Mouse (Mus musculus) adrenal gland, postnatal 36 days (tissue): Measurements from ENCODE around the gene Olfr313. TPM values are rescaled to one million over a fixed set of nuclear protein-coding genes. Genes with fewer than 3 reads are reported as not detected.
"Not testable (repeated sequence)": the region's sequence is repeated elsewhere in the genome, so short reads cannot be mapped to it uniquely, and the experiment has no call there.

Experiments
- DNase-seq, 2 experiments: peaks; one replicate each; pipeline ENCODE4 v3.0.0; 2021; ENCODE audit warnings: mixed read lengths in 1 of 2
- long read RNA-seq, 2 experiments: library from polyadenylated mRNA; stranded (forward); transcript quantifications; one replicate each; pipeline ENCODE4 v2.0.0; 2021; ENCODE audit warnings: borderline sequencing depth in 2 of 2
- total RNA-seq, 2 experiments: library from RNA; stranded (reverse); gene quantifications; 2 replicates each; pipeline ENCODE4 v1.2.3; 2021

Olfr313 gene
- not detected for total RNA-seq
- long read RNA-seq, experiment 1: 0 reads
- long read RNA-seq, experiment 2: 0 reads

DNA sequence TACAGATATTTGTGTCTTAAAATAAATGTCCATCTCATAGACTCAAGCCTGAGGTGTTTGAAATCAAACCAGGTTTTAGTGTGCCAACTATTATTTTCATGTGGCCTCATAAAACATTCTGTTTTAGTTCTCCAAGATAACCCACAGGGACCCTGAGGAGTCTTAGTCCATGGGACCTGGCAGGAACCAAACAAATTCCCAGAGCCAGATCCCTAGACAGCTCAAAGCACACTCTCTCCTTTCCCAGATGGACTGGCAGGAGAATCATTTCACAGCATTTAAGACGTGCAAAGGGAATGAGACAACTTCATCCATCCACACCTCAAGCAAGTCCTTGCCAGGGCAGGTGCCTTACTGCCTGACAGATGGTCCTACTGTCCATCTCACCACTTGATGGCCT is at the start of gene Olfr313:
Gene Olfr313, plus strand, starts transcription at position 301 of the 400 bp plus-strand sequence.
- not testable (repeated sequence) for DNase-seq

DNA sequence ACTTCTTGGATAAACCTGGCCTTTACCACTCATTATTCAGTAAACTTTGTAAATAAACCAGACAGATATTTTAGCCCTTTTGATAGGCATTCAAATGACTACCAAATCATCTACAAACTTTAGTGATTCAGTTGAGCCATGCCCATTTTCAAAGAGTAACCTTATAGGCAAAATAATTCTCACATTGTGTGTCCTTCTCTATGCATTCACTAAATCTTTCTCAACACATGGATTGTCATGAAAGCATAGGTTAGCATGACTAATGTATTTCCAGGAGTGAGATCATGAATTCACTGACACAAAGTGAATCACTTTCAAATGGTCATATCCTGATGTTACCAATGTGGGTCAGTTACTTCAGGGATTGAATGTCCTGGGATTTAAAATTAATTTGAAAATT is 41.9 kb upstream of the Olfr313 start, which contains the start of gene Olfr315:
Gene Olfr315, plus strand, starts transcription at position 301 of the 400 bp plus-strand sequence.
- no peak for DNase-seq

DNA sequence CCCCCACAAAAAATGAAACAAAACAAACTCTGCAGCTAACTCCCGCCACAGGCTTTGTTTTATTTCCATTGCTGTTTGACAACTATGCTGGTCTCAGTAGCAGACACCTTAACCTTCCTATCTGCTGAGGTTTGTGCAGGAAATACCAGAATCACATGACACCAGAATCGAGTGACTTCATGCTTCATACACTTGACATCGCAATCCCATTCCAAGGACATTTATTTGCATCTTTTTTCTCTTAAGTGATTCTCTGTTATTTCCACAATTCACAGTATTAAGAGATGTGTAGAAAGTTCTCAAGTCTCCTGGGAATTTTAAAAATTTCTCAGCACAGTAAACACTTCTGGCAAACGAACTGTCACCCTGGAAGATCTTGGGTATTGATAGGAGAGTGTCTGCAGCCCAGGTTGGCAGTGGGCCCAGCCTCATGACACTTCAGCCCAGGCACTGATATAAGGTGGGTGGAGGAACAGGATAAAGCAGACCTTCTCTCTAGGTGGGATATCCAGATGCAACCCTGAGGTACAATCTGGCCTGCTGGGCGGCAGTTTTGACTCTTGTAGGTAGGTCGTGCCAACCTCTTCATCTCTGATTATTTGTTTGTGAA is 32.2 kb upstream of the Olfr313 start, which contains the start of gene Olfr314:
Gene Olfr314, plus strand, starts transcription at position 473 of the 610 bp plus-strand sequence.
- DNase-seq: peak in 1 of 2 experiments; percentile 7

DNA sequence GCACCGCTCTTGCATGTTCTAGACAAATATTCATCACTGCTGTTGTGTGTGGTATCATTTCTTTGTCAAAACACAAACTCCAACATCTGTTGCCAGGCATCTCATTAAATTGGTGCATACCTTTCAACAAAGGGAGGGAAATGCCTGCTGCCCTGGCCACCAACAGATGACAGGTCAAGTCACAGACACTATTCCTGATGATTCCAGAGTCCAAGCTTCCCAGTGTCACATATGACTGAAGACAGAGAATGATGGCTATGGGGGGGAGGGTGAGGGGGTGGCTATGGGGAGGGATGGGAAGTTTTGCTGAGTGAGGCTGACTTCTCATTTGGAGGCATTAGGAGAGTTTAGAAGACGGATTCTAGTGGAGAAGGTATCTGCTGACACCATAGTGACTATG is 30.6 kb upstream of the Olfr313 start:
- no peak for DNase-seq

DNA sequence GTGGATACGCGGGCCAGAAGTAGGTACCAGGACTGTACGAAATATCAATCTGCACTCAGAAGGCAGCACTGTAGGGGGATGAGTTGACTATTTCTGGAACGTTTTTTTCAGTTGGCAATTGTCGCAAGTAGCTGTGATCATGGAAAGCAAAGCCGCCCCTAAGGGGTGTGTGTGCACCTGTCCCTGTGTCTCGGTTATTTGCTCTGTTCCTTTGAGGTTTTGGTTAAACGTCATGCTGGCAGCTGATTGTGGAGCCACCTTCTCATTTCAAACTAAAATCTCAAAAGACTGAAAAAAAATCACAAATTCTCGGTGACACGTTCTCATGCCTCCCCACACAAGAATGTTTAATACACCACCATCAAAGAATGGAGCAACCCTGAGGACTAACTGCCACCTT is 27.1 kb upstream of the Olfr313 start:
- DNase-seq: no peak

DNA sequence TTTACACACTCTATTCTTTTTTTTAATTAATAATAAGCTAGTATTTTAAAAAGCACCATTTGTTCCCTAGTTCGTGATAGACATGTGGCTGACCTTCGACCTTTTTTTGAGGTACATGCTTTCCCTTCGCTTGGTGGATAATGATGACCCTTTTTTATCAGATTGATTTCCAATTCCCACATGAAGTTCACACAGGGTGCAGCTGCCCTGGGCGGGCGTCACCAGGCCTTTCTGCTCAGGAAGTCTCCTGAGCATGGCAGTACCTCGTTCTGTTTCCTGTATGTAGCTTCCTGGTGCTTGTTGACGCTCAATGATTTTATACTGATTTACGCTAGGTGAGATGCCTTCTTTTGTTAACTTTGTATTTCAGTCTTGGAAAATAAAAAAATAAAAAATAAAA is 26.5 kb upstream of the Olfr313 start:
- no peak for DNase-seq

DNA sequence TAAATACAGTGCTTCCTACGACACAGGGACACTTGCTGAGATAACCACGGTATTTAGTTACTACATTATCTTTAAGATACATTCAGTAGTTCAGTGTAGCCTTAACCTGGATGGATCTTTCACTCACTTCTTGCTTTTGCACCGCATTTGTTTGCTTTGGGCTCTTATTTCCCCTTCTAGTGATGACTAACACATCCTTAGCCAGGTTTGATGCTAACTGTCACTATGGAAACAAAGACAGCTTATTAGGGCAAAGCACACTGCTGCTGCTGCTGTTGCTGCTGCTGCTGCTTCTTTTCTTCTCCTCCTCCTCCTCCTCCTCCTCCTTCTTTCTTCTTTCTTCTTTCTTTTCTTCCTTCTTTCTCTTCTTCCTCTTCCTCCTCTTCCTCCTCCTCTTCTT is 25.3 kb upstream of the Olfr313 start:
- DNase-seq: no peak

DNA sequence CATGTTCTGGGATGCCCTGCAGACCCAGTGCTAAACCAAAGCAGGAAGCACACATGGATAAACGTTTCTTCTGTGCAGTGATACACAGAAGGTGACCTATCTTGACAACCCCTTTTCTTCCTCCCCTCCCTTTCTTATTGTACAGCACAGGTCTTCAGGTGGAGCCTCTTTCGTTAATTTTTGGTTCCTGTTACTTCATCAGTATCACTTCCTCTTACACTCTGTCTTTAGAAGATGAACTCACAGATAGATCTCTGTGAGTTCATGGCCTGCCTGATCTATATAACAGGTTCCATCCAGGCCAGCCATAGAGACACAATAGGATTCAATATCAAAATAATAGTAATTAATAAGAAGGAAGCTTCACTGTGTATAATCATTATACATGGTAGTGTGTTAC is 24.7 kb upstream of the Olfr313 start:
- DNase-seq: no peak

DNA sequence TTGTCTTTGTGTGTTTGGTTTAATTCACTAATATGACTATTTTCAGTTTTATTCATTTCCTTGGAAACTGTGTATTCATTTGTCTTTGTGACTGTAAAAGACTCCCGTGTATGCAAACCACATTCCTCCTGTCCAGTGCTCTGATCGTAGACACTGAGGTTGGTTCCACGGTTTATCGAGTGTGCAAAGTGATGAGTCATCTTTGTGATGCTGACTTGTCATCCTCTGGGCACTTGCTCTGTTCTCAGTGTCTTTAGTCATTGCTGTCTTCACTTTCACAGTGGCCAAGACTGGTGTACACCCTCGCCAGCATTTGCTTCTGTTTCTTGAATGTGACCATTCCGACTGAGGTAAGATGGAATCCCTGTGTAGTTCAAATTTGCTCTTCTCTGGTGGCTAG is 24.2 kb upstream of the Olfr313 start:
- no peak for DNase-seq

DNA sequence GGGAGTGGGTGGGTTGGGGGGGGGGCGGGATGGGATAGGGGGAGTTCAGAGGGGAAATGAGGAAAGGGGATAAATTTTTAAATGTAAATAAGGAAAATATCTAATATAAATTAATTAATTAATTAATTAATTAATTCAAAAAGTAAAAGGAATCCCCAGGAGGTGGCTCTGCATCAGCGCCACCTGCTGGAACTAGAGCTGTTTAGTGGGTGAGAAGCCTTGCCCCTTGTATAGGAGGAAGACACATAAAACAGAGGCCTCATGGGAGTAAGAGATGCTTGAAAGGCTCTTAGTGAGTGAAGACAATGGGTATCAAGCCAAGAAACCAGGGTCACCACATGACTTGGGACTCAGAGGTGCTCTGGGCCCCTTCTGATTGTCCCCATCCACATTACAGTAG is 18.9 kb upstream of the Olfr313 start:
- no peak for DNase-seq

DNA sequence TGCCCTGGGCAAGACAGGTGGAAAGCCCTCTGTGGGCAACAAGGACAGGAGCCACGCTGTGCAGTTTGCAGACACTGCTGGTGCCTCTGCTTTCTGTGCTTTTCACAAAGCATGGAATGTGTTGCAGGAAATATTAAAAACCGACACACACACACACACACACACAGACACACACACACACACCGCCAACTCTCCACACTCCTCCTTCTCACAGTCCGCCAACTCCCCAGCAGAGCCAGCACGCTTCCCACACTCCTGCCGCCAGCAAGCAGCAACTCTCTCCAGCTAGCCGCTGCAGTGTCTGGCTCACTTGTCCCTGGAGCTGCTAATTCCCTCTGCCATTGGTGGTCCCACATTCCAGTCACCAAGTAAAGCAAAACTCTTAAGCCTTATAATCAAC is 17.9 kb upstream of the Olfr313 start:
- no peak for DNase-seq

DNA sequence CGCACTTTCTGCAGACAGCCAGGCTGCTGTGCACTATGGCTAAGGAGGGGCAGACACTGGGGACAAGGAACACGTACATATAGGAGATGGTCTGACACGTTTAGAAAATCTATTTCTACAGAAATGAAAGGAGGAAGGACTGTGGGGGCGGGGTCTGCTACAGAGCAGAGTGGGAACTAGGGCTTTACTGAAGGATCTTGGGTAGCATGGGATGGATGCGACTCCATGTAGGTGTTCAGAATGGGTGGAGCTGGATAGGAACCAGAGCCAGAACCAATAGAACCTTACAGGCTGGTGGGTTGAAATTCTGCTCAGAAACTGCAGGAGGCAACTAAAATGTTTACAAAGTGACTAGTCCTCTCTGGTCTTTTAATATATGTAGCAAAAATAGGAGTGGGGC is 15.1 kb upstream of the Olfr313 start:
- no peak for DNase-seq

DNA sequence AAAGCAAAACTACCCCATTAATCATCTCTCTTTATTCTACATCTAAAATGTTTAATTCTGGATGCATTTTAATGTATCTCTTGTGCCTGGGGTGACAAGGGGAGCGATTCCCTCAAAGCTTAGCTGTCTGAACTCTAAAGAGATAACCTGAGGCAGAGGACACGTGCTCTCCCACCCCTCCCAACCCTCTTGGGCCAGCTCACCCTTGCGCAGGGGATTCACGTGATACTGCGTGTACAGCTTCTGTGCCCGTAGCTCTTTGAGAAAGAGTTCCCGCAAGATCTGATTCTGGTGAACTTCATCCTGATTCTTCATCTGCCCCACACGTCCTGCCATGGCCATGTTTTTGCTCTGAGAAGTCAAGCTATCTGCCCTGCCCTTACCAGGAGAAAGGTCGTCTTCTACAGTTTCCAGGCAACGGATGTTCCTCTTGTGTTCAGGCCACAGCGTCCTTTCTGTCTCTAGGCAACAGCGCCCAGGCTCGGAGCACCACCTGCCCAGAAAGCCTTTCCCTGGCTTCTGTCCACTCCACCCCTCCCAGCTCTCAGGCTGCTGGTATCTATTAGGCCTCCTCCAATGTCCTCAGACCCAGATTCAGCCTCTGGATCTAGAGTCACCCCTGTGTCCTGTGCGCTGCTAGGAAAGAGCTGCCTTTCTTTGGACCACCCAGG is 13.1 kb upstream of the Olfr313 start, which contains the start of gene Fam183b:
Gene Fam183b, minus strand, starts transcription at position 403 of the 671 bp plus-strand sequence.
- peak in 1 of 2 experiments; percentile 7 for DNase-seq

DNA sequence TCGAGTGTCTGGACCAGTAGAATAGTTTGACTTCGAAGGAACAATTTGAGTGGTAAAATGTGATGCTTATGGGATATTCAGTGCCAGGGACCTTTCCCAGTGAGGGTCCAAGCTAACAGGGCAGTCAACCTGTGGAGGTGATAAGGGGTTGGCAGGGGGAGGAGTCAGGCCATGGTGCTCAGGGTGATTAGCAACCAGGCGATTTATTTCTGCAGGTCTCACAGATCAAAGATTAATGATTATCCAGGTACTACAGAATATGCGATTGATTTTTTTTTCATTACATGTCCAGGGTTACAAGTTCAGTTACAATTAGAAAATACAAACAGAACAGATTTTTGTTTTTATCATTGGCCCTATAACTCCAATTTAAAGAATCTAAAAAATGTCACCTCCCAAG is 10.9 kb upstream of the Olfr313 start:
- no peak for DNase-seq

DNA sequence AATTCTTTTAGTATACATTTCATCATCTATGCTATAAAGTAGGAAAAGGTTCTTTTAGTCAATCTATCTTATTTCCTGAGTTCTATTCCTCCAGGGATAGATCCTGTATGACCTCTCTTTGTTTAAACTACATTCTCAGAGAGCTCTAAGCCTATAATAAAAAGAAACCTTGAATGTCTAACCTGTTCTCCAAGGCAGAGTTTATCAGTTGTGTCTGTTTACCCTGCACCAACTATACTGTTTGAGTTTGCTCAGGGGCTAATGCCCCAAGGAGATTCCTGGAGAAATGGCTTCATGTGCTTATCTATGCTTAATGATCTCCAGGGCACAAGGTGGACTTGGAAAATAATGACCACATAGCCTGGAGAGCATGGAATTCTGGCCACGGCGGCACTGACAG is 10.4 kb upstream of the Olfr313 start:
- no peak for DNase-seq

DNA sequence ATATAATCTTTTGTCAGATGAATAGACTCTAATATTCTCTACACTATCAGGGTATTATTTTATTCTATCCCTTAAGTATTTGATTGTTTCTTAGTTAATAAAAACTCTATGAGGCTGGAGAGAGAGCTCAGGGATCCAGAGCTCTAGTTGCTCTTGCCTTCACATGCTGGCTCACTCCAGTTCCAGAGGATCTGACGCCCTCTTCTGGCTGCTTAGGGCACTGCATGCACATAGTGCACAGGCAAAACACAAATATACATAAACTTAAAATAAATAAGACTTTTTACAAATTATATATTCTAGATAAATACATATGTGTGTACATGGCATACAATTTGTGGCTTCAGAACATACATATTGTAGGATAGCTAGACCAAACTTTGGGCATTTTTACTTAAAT is 2.8 kb upstream of the Olfr313 start:
- DNase-seq: no peak

DNA sequence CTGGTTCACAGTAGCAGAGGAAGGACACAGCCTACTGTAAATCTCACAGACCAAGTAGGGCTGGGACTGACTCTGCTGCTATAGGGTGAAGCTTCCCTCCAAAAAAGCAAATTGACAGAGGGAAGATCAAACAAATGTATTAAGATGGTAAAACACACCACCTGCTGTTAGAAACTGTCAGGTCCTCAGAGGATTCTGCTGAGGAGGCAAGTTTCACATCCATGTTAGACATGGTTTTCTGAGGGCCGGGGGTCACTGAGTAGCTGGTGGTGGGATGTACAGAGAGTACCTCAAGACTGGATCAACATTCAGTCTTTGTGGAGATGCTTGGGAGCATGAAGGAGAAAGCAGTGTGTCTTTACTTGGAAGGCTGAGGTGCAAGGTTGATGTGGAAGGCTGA is 876 bp downstream of the Olfr313 start:
- no peak for DNase-seq

DNA sequence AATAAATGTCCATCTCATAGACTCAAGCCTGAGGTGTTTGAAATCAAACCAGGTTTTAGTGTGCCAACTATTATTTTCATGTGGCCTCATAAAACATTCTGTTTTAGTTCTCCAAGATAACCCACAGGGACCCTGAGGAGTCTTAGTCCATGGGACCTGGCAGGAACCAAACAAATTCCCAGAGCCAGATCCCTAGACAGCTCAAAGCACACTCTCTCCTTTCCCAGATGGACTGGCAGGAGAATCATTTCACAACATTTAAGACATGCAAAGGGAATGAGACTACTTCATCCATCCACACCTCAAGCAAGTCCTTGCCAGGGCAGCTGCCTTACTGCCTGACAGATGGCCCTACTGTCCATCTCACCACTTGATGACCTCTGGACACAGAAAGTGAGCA is 14.1 kb downstream of the Olfr313 start, which contains the start of gene Olfr312:
Gene Olfr312, plus strand, starts transcription at position 301 of the 400 bp plus-strand sequence.
- DNase-seq: not testable (repeated sequence)

DNA sequence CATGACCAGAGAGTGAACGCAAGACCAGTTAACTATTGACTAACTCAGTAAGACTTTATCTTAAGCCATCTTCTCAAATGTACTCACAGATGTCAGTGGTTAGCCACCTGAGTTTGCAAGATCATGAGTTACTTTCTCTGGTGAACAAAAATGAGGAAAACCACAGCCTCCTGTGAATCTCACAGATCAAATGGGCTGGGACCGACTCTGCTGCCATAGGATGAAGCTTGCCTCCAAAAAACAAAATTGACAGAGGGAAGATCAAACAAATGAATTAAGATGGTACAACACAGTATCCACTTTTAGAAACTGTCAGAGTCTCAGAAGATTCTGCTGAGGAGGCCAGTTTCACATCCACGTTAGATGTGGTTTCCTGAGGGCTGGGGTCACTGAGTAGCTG is 15.0 kb downstream of the Olfr313 start:
- DNase-seq: no peak

DNA sequence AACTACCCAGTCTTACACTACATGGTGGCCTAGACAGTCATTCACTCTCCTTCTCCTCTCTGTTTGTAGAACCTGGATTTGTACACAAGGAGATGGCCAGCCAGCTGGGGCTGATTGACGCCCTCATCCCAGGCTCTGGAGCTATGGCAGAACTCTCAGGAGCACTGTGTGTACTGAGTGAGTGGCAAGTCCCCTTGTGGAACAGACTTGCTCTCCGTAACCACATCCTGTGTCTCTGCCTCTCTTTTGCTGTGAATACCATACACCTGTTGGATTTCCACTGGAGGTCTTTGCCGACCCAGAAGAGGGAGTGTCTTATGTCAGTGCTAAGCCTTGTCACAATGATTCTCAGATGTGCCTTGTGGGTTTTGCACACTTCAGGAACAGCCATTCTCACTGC is 17.7 kb downstream of the Olfr313 start:
- DNase-seq: not testable (repeated sequence)

DNA sequence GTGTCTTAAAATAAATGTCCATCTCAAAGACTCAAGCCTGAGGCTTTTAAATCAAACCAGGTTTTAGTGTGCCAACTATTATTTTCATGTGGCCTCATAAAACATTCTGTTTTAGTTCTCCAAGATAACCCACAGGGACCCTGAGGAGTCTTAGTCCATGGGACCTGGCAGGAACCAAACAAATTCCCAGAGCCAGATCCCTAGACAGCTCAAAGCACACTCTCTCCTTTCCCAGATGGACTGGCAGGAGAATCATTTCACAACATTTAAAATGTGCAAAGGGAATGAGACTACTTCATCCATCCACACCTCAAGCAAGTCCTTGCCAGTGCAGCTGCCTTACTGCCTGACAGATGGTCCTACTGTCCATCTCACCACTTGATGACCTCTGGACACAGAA is 24.2 kb downstream of the Olfr313 start, which contains the start of gene Olfr311:
Gene Olfr311, plus strand, starts transcription at position 301 of the 400 bp plus-strand sequence.
- not testable (repeated sequence) for DNase-seq

DNA sequence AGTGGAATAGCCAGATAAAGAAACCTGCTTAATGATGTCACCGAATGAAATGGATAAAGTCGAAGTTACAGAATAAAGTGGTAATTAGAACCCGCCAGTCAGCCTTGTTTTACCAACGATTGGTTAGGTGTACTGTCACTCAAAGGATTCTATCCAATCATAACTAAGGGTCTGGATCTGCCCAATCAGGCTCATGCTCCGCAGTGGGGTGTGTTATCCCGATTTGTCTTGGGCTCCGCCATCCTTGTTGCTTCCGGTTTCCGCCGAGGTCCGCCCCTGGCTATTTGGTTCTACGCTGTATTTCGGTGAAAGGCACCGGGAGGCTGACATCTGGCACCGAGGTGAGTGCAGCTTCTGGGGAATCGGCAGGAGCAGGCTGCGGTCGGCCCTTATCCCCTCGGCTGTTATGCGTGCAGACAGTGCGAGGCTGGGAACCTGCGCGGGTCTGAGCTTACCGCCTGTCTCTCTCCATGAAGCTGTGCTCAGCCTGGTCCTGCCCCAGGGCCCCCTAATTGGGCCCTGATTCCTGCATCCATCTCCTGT is 32.2 kb downstream of the Olfr313 start, which contains the start of gene Gm12258:
Gene Gm12258, plus strand, starts transcription at position 240 of the 543 bp plus-strand sequence.
- peak; percentile 87 for DNase-seq

DNA sequence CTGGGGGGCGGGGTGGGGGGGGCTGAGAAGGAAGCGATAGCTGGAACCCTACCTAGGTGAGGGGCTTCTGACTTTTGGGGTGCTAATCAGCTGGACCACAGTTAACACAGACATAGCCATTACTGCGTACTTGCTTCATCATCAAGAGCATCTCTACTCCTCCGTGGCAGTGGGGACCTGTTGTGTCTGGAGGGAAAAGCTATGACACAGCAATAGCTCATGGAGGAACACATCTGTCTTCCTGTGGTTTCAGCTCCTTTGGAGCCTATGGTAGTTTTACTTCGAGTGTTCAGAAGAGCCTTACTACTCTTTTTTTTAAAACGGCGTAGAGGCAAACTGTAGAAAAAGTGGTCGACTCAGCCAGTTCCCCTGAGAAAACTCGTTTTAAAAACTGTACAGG is 32.8 kb downstream of the Olfr313 start:
- DNase-seq: no peak
